Mouse (Mus musculus) lung, embryonic 16.5 days (tissue): ENCODE data around the gene Rfpl4. TPM values are rescaled to one million over a fixed set of nuclear protein-coding genes. Genes with fewer than 3 reads are reported as not detected.
"Not testable (repeated sequence)": the region's sequence is repeated elsewhere in the genome, so short reads cannot be mapped to it uniquely, and the experiment has no call there.

Source experiments
- ATAC-seq: fragments of 200-750 bp; cut with Nextera tagmentation; 2 replicates; pipeline ENCODE4 v1.8.0; 2017; ENCODE audit warnings: low read depth, mild to moderate bottlenecking, moderate library complexity
- H3K27ac ChIP-seq: fragments of 300-500 bp; sonication (generic); 2 replicates; pipeline ENCODE4 v1.5.1; 2014; ENCODE audit warnings: mild to moderate bottlenecking, control low read depth, low read length
- H3K27me3 ChIP-seq: fragments of 300-500 bp; sonication (generic); 2 replicates; pipeline ENCODE4 v1.6.1; 2014; ENCODE audit warnings: low read depth, low read length, mixed read lengths; ENCODE audit not compliant: control insufficient read depth, insufficient read depth
- H3K36me3 ChIP-seq: fragments of 300-500 bp; sonication (generic); 2 replicates; pipeline ENCODE4 v1.6.1; 2014; ENCODE audit warnings: low read length; ENCODE audit not compliant: control insufficient read depth, insufficient read depth
- H3K4me1 ChIP-seq: fragments of 300-500 bp; sonication (generic); replicated peaks from 2 replicates; pipeline ENCODE4 v1.6.1; 2014; ENCODE audit warnings: low read length, mixed read lengths; ENCODE audit not compliant: control insufficient read depth, insufficient read depth
- H3K4me2 ChIP-seq: fragments of 300-500 bp; sonication (generic); 2 replicates; pipeline ENCODE4 v1.6.1; 2014; ENCODE audit warnings: low read depth, low read length, control low read depth
- H3K4me3 ChIP-seq: fragments of 300-500 bp; sonication (generic); 2 replicates; pipeline ENCODE4 v1.5.1; 2014; ENCODE audit warnings: mild to moderate bottlenecking, low read length, control low read depth
- H3K9ac ChIP-seq: fragments of 300-500 bp; sonication (generic); 2 replicates; pipeline ENCODE4 v1.6.1; 2014; ENCODE audit warnings: low read length, control low read depth
- H3K9me3 ChIP-seq: fragments of 300-500 bp; sonication (generic); 2 replicates; pipeline ENCODE4 v1.6.1; 2016; ENCODE audit warnings: low read length; ENCODE audit not compliant: control insufficient read depth
- WGBS: fragments of 180-500 bp; shearing (Covaris S2); extraction: QIAGEN DNeasy Blood & Tissue Kit; methylation state at CpG from one replicate; pipeline ENCODE4 v1.1.7; 2014; 5-methylcytosine and 5-hydroxymethylcytosine counted together
- polyA plus RNA-seq: library from polyadenylated mRNA; unstranded; fragments of >200 nt; fragmentation: Nextera tagmentation; extraction: Ambion mirVana; gene quantifications from 2 replicates; pipeline ENCODE4 v1.2.1, GENCODE M21; 2015

Rfpl4 gene
- polyA plus RNA-seq, 1 experiment from 2014 or later: not detected

- H3K27me3 ChIP-seq: no peaks in the 10 kb centered on the region
- no peak overlapping the region for H3K4me2 ChIP-seq
- ATAC-seq: no peak
- H3K9ac ChIP-seq: no peak overlapping the region
- peaks cover 15% of the 10 kb centered on the region; the same call in 1 of the 2 replicates for H3K36me3 ChIP-seq
- WGBS: 90% methylated on average over 18 of the region's 18 CpGs
- H3K9me3 ChIP-seq: no peaks in the 10 kb centered on the region
- H3K4me1 ChIP-seq: peaks cover 17% of the 10 kb centered on the region
- no peak overlapping the region for H3K4me3 ChIP-seq
- H3K27ac ChIP-seq: no peak overlapping the region
These were observed 33.2 kb downstream of the Rfpl4 start for GRCm38 (mm10) chr7:5083325-5084105.

- Histone ChIP-seq H3K4me3 (no peak overlapping the region), H3K4me1 (peaks cover 17% of the 10 kb centered on the region)
These were observed 34.8 kb downstream of the Rfpl4 start for GRCm38 (mm10) chr7:5081939-5082338.

GRCm38 (mm10) chr7:5081241-5081640 lies 35.5 kb downstream of the Rfpl4 start:
- Histone ChIP-seq H3K9ac (peak overlapping the region; percentile 99), H3K27ac (no peak overlapping the region), H3K4me1 (peaks cover 17% of the 10 kb centered on the region), H3K4me2 (peak overlapping the region; percentile 84), H3K4me3 (peak overlapping the region; percentile 97), H3K36me3 (peaks cover 29% of the 10 kb centered on the region), H3K9me3 (no peaks in the 10 kb centered on the region), H3K27me3 (no peaks in the 10 kb centered on the region)
- no peak for ATAC-seq
- 60% methylated on average over 6 of the region's 6 CpGs for WGBS

More at GRCm38 (mm10) chr7:5081939-5082338, 34.8 kb downstream of the Rfpl4 start:
- WGBS: 94% methylated on average over 2 of the region's 2 CpGs
- Histone ChIP-seq H3K9ac (0 out of 2 replicates have a peak overlapping the region, but pooled peaks have one; percentile 42), H3K36me3 (peaks cover 24% of the 10 kb centered on the region), H3K27me3 (no peaks in the 10 kb centered on the region), H3K4me2 (peak overlapping the region; percentile 84; the same call in 1 of the 2 replicates), H3K27ac (no peak overlapping the region), H3K9me3 (no peaks in the 10 kb centered on the region)
- no peak for ATAC-seq

GRCm38 (mm10) chr7:5080815-5081214 lies 35.9 kb downstream of the Rfpl4 start:
- peak overlapping the region; percentile 97 for H3K4me3 ChIP-seq
- ATAC-seq: no peak
- WGBS: 8% methylated on average over 6 of the region's 6 CpGs
- H3K4me2 ChIP-seq: peak overlapping the region; percentile 84
- no peaks in the 10 kb centered on the region for H3K27me3 ChIP-seq
- peaks cover 17% of the 10 kb centered on the region for H3K4me1 ChIP-seq
- H3K36me3 ChIP-seq: peaks cover 32% of the 10 kb centered on the region
- H3K9me3 ChIP-seq: no peaks in the 10 kb centered on the region
- H3K27ac ChIP-seq: peak overlapping the region; percentile 94
- peak overlapping the region; percentile 99 for H3K9ac ChIP-seq

GRCm38 (mm10) chr7:5080010-5080751 lies 36.6 kb downstream of the Rfpl4 start, which contains the start of gene Epn1:
TSS of gene Epn1 (plus strand) at chr7:5080235.
- peak within 1 kb of the TSS; percentile 97 for H3K4me3 ChIP-seq
- H3K4me1 ChIP-seq: peaks cover 17% of the 10 kb centered on the region
- peak within 1 kb of the TSS; percentile 99 for H3K9ac ChIP-seq
- H3K27me3 ChIP-seq: no peaks in the 10 kb centered on the region
- peak within 1 kb of the TSS; percentile 94 for H3K27ac ChIP-seq
- peaks cover 31% of the 10 kb centered on the region for H3K36me3 ChIP-seq
- under 1% methylated on average over 77 of the region's 81 CpGs for WGBS
- ATAC-seq: peak; percentile 97
- H3K9me3 ChIP-seq: no peaks in the 10 kb centered on the region
- peak within 1 kb of the TSS; percentile 84 for H3K4me2 ChIP-seq

- peaks cover 17% of the 10 kb centered on the region for H3K4me1 ChIP-seq
- H3K4me2 ChIP-seq: peak overlapping the region; percentile 84
- H3K27me3 ChIP-seq, H3K9me3 ChIP-seq: not testable (repeated sequence)
- ATAC-seq: peak; percentile 29
- H3K4me3 ChIP-seq: peak overlapping the region; percentile 97
- H3K9ac ChIP-seq: peak overlapping the region; percentile 99
- 29% methylated on average over 9 of the region's 13 CpGs for WGBS
- peaks cover 38% of the 10 kb centered on the region for H3K36me3 ChIP-seq
- peak overlapping the region; percentile 94 for H3K27ac ChIP-seq
These were observed 37.3 kb downstream of the Rfpl4 start for GRCm38 (mm10) chr7:5079365-5080009.

GRCm38 (mm10) chr7:5076931-5077330 lies 39.8 kb downstream of the Rfpl4 start:
- Histone ChIP-seq H3K9ac (no peak overlapping the region), H3K27ac (no peak overlapping the region), H3K36me3 (peaks cover 41% of the 10 kb centered on the region), H3K27me3 (no peaks in the 10 kb centered on the region), H3K4me1 (peaks cover 10% of the 10 kb centered on the region), H3K4me3 (no peak overlapping the region), H3K9me3 (no peaks in the 10 kb centered on the region), H3K4me2 (no peak overlapping the region)
- 75% methylated on average over 2 of the region's 2 CpGs for WGBS
- ATAC-seq: no peak

GRCm38 (mm10) chr7:5074984-5075383 lies 41.8 kb downstream of the Rfpl4 start:
- ATAC-seq: no peak
- peaks cover 60% of the 10 kb centered on the region for H3K36me3 ChIP-seq
- WGBS: 98% methylated on average over 5 of the region's 5 CpGs
- H3K27ac ChIP-seq: no peak overlapping the region
- no peaks in the 10 kb centered on the region for H3K4me1 ChIP-seq
- no peak overlapping the region for H3K9ac ChIP-seq
- no peak overlapping the region for H3K4me2 ChIP-seq
- no peak overlapping the region for H3K4me3 ChIP-seq
- H3K9me3 ChIP-seq: no peaks in the 10 kb centered on the region
- H3K27me3 ChIP-seq: no peaks in the 10 kb centered on the region

- H3K4me2 ChIP-seq: no peak overlapping the region
- 83% methylated on average over 1 of the region's 1 CpGs for WGBS
- no peaks in the 10 kb centered on the region for H3K27me3 ChIP-seq
- H3K27ac ChIP-seq: no peak overlapping the region
- H3K9ac ChIP-seq: no peak overlapping the region
- no peak overlapping the region for H3K4me3 ChIP-seq
- no peaks in the 10 kb centered on the region for H3K4me1 ChIP-seq
- ATAC-seq: no peak
- no peaks in the 10 kb centered on the region for H3K9me3 ChIP-seq
- peaks cover 70% of the 10 kb centered on the region for H3K36me3 ChIP-seq
These were observed 43.2 kb downstream of the Rfpl4 start for GRCm38 (mm10) chr7:5073586-5073985.
